Mouse (Mus musculus) frontal cortex, adult 2 months (tissue): ENCODE measurements around the gene Sh3tc1. TPM values are rescaled to one million over a fixed set of nuclear protein-coding genes. Genes with fewer than 3 reads are reported as not detected.

Source experiments
- DNase-seq, 2 experiments: peaks; one replicate each; pipeline ENCODE4 v3.0.0; 2022; ENCODE audit warnings: low spot score in 1 of 2; ENCODE audit errors: extremely low spot score in 1 of 2
- polyA plus RNA-seq: library from polyadenylated mRNA; depleted of rRNA; stranded (reverse); fragments of >200 nt; gene quantifications from 2 replicates; pipeline ENCODE4 v1.2.3, GENCODE M21; 2012; rRNA removed

Sh3tc1 gene
- polyA plus RNA-seq, 1 experiment: 1.1 TPM

- DNase-seq: no peak
Observed at GRCm38 (mm10) chr5:35652872-35653271, 86.9 kb downstream of the Sh3tc1 start.

- no peak for DNase-seq
Observed at GRCm38 (mm10) chr5:35652319-35652718, 87.5 kb downstream of the Sh3tc1 start.

- DNase-seq: no peak
Observed at GRCm38 (mm10) chr5:35648230-35648629, 91.6 kb downstream of the Sh3tc1 start.

GRCm38 (mm10) chr5:35647562-35647961, 92.2 kb downstream of the Sh3tc1 start:
- DNase-seq: no peak

Other genes starting within 250 kb of the Sh3tc1 start
- 0.42 and 0.64 TPM in 2 replicates for gene Cpz, start 214.3 kb downstream of the Sh3tc1 start, polyA plus RNA-seq
- gene Trmt44, start 164.9 kb downstream of the Sh3tc1 start, polyA plus RNA-seq: 5.5 and 6.8 TPM in 2 replicates
- 28.0 and 29.4 TPM in 2 replicates for gene Acox3, start 156.9 kb downstream of the Sh3tc1 start, polyA plus RNA-seq
- gene Htra3, start 60.2 kb downstream of the Sh3tc1 start, polyA plus RNA-seq: 5.1 and 6.2 TPM in 2 replicates
- 113 and 135 TPM in 2 replicates for gene Ablim2, start 17.9 kb upstream of the Sh3tc1 start, polyA plus RNA-seq
- 18.6 and 20.8 TPM in 2 replicates for gene Afap1, start 153.3 kb upstream of the Sh3tc1 start, polyA plus RNA-seq